Mouse (Mus musculus) activated CD4-positive, CD25-positive, alpha-beta regulatory T cell, adult 4 months (primary cell): Measurements from ENCODE around the gene Foxp4. TPM values are rescaled to one million over a fixed set of nuclear protein-coding genes. Genes with fewer than 3 reads are reported as not detected.

Experiments
- ATAC-seq: one replicate; pipeline ENCODE4 v1.8.0; 2017
- polyA plus RNA-seq, 2 experiments: library from polyadenylated mRNA; unstranded; fragments of 100-300 nt; shearing (Covaris generic); gene quantifications; one replicate each; pipeline ENCODE4 v1.2.1; 2017

Gene Foxp4
- 1 to 10 TPM; 3.8 to 4.6 TPM for polyA plus RNA-seq

DNA sequence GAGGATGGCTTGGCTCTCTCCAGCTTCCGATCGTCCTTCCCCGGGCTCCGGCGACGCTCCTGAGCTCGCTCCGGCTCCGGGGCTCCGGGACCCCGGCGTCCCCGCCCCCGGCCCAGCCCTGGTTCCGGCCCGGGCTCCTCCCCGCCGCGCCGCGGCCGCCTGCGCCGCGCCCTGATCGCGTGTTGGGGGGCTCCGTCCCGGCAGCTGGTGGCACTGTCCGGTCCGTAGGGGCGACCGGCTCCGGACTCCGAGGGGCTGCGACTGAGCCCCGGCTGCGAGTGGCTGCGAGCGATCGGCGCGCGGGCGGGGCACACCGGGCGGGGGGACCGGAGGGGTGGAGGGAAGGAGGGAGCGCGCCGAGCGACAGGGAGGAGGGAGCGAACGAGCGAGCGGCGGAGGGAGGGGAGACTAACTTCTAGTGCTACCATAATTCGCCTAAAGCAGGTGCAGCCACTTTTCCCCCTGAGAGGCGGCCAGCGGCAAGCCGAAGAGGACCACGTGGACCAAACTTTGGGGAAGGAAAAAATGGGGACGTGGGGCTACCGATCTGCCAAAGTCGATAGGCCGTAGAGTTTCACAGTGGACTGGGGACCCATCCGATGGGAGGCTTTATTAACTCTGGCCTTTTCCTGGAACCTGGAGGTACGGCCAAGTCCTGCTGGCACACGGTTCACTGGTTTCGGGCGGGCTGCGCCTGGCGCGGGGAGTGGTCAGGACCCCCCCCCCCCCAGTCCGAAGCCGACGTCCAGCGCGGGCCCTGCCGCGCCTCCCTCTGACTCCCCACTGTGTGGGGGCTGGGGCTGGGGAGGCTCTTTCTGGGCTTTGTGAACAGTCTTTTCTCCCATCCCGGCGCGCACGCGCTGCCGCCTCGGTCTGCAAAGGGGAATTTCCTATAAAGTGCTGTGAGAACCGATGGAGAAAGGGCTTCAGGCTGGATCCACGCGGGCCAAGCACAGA, at the start of gene Foxp4:
Gene Foxp4, minus strand, starts transcription at position 263 of the 957 bp plus-strand sequence.
- peak; percentile 81 for ATAC-seq

- ATAC-seq, result no peak
Observed at GRCm38 (mm10) chr17:47973563-47974472, 49.4 kb upstream of the Foxp4 start.

- no peak for ATAC-seq
Observed at GRCm38 (mm10) chr17:47965885-47966505, 41.5 kb upstream of the Foxp4 start.

GRCm38 (mm10) chr17:47958046-47958790, 33.8 kb upstream of the Foxp4 start:
- ATAC-seq, result no peak

GRCm38 (mm10) chr17:47956486-47956885, 32.0 kb upstream of the Foxp4 start:
- no peak for ATAC-seq

GRCm38 (mm10) chr17:47955054-47955741, 30.8 kb upstream of the Foxp4 start:
- ATAC-seq, result no peak

GRCm38 (mm10) chr17:47953231-47953630, 28.8 kb upstream of the Foxp4 start:
- no peak for ATAC-seq

GRCm38 (mm10) chr17:47952368-47953081, 28.1 kb upstream of the Foxp4 start:
- no peak for ATAC-seq

GRCm38 (mm10) chr17:47951452-47951851, 27.0 kb upstream of the Foxp4 start:
- ATAC-seq, result no peak

DNA sequence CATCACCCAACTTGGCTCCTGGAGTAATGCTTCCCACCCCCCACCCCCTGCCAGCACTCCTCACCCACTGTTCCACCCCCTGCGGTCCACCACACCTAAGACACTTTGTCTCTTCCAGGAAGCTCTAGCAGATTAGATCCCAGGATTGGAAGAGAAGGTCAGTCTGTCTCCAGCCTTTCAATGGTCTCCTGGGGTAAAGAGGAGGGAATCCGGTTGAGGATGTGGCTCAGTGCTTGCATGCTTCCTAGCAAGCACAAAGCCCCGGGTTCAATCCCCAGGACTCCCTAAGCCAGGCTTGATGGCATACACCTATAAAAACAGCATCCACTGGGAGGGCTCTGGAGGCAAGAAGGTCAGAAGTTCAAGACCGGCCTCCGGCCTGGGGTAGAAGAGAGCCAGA, 26.4 kb upstream of the Foxp4 start:
- no peak for ATAC-seq

- no peak for ATAC-seq
Observed at GRCm38 (mm10) chr17:47949441-47949840, 25.0 kb upstream of the Foxp4 start.

DNA sequence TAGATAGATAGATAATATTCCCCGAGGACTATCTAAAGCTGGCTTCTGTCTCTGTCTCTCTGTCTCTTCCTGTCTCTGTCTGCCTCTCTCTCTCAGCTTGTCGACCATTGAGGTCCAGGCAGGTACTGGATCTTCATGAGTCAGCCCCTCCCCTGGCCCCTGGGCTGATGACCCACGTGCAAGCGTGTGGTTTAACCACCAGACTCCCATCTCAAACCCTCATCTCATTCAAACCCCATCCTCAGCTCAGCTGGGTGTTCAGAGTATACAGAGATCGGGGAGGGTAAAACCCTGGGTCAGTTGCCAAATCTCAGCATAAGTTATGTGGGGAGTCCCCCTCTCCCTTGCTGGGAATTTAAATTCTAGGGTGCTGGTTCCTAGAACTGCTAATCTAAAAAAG, 24.3 kb upstream of the Foxp4 start:
- ATAC-seq, result no peak

DNA sequence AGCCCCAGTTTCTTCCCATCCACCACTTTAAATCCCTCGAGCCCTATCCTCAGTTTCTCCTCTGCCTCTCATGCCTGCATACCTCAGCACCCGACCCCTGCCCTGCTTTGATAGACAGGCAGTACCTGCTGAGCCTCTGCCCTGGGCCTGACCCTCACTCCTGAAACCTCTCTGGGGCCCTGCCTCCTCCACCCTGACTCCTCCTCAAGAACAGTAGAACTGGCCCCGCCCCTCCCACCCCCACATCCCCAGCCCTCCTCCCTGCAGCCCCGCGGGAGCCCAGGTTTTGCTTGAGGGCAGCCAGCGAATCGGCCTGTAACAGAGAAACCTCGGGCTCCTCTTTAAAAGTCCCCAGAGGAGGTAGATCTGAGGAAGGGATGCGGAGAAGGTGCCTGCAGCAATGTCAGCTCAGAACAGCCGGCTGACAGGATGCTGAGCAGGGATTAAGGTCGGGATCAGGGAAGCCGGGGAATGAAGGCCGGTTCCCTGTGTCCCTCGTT, 22.5 kb upstream of the Foxp4 start:
- ATAC-seq, result peak; percentile 17

DNA sequence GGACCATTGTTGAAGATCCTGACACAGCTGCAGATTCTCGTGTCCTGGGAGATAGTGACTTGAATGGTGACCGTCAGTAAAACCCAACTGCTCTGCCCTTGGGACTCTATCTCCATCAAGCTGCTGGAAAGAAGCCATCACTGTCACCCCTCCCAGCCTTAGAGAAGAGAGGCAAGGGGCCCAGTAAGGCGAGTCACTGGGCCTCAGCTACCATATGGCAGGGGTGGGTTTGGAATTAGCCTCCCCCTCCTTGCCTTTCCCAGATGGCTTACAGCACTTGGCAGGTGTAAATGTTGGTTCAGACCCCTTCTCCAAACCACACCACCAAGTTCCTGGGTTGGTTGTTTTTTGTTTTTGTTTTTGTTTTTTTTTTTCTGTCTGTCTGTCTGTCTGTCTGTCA, 21.7 kb upstream of the Foxp4 start:
- ATAC-seq, result no peak

DNA sequence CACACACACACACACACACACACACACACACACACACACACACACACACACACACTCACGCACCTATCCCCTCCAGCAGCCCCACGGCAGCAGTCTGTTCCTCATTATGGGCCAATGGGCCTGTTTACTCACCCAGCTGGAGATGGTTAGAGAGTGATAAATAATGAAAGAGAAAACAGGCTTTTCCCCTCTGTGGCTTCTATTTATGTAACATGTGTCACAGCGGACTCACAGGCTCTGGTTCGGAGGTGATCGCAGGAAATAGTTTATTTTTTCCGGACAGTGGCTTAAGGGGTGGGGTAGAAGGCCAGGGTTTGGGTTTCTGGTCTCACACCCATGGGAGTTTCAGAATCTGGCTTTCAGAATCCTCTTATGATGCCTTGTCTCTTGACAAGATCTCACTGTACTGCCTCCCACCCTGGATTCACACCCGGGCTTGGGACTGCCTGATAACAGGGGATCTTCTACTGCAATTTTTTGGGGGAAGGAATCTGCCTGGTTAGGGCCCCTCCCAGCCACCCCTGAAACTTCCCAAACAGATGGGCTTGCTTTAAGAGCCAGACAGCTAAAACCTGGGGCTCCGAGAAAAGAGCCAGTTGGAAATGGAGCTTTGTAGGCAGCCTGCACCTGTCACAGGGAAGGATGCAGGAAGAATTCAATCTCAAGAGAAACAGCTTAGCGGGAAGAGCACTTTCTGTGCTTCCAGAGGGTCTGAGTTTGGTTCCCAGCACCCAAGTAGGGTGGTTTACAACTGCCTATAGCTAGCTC, 18.8 kb upstream of the Foxp4 start:
- ATAC-seq, result peak; percentile 81

GRCm38 (mm10) chr17:47942008-47942407, 17.6 kb upstream of the Foxp4 start:
- ATAC-seq, result no peak

- ATAC-seq, result no peak
Observed at GRCm38 (mm10) chr17:47938839-47939238, 14.4 kb upstream of the Foxp4 start.

GRCm38 (mm10) chr17:47937926-47938600, 13.6 kb upstream of the Foxp4 start:
- ATAC-seq, result no peak

DNA sequence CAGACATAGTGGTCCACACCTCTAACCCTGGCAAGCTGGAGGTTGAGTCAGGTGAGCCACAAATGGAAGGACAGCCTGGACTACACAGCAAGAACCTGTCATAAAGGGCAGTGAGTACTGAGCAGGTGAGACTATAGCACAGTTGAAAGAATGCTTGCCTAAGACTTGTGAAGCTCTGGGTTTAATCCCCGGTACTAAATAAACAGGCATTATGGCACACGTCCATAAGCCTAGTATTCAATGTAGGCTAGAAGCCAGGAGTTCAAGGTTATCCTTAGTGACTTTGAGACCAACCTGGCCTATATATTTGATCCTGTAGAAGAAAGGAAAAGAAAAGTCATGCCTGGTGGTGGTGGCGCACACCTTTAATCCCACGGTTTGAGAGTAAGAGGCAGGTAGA, 12.1 kb upstream of the Foxp4 start:
- no peak for ATAC-seq
